Comparison of ENCODE assay signal across 8 mouse cellular contexts in the genomic region with DNA sequence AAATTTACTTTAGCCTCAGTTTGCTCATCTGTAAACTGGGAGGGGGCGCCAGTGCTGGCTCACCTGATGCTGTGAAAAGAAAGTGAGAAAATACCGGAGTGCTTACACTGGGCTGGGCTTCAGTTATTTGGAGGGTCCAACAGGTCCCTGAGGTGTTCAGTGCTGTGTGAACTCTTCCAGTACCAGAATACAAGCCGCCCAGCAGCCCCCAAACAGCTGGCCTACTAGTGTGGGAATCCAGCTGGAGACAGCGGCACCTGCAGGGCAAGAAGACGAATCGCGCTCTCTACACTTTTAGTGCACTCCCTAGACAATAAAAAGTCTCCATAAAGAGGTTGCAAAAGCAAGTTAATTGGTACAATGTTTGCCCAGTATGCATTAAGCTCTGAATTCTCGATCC. TPM values are rescaled to one million over a fixed set of nuclear protein-coding genes. Genes with fewer than 3 reads are reported as not detected.
DNase-seq lines count a peak whose midpoint lies in the region; ATAC-seq lines count a peak whose summit lies in the region.

No protein-coding gene starts in this region.

- H3K4me1 ChIP-seq in forebrain, embryonic 15.5 days, result peaks cover 22% of the 10 kb centered on the region
- peaks cover 19% of the 10 kb centered on the region for H3K4me1 ChIP-seq in hindbrain, embryonic 10.5 days (replicated peaks)

- no peaks in the 10 kb centered on the region for H3K9me3 ChIP-seq in forebrain, embryonic 15.5 days
- H3K9me3 ChIP-seq in hindbrain, embryonic 10.5 days, result no peaks in the 10 kb centered on the region

- peak overlapping the region; percentile 56 for H3K9ac ChIP-seq in forebrain, embryonic 15.5 days (replicated peaks)

- peak; percentile 37 for ATAC-seq in forebrain, embryonic 15.5 days (replicated peaks)

- H3K27me3 ChIP-seq in forebrain, embryonic 15.5 days, result no peaks in the 10 kb centered on the region
- H3K27me3 ChIP-seq in hindbrain, embryonic 10.5 days (ENCODE audit: insufficient read depth, poor library complexity, severe bottlenecking), result no peaks in the 10 kb centered on the region

- 14% methylated on average over 8 of the region's 8 CpGs for WGBS in forebrain, embryonic 15.5 days
- 17% methylated on average over 8 of the region's 8 CpGs for WGBS in hindbrain, embryonic 10.5 days

- peak overlapping the region; percentile 69 for H3K4me3 ChIP-seq in forebrain, embryonic 15.5 days
- peak overlapping the region; percentile 96 for H3K4me3 ChIP-seq in hindbrain, embryonic 10.5 days

- peak overlapping the region; percentile 82 for H3K27ac ChIP-seq in forebrain, embryonic 15.5 days (replicated peaks)
- peak overlapping the region; percentile 93 for H3K27ac ChIP-seq in hindbrain, embryonic 10.5 days

- H3K36me3 ChIP-seq in forebrain, embryonic 15.5 days, result peaks cover 21% of the 10 kb centered on the region
- peaks cover 22% of the 10 kb centered on the region for H3K36me3 ChIP-seq in hindbrain, embryonic 10.5 days

- H3K4me2 ChIP-seq in forebrain, embryonic 15.5 days (replicated peaks), result peak overlapping the region; percentile 72

- DNase-seq in MEL-GATA-1-ER (ENCODE audit: extremely low read depth, low read depth), result peak; percentile 62
- DNase-seq in c-Kit-positive CD71-positive TER-119-positive erythroid progenitor cells, embryonic 14.5 days (ENCODE audit: low spot score), result peak; percentile 72
- DNase-seq in hindbrain, embryonic 10.5 days (ENCODE audit: low spot score), result peak; percentile 57
- peak; percentile 67 to 75 for DNase-seq in layer of hippocampus, postnatal 10 days (ENCODE audit: low spot score in 2 of 2)
- peak; percentile 75 for DNase-seq in lung, postnatal 14 days
- DNase-seq in retina, embryonic 14.5 days (ENCODE audit: low spot score), result peak; percentile 71
- peak; percentile 51 for DNase-seq in urinary bladder, postnatal 14 days (ENCODE audit: low spot score)

RNA-seq across cellular contexts. Expression of a gene that starts 0.7 kb away (rescaled TPM):
- polyA plus RNA-seq in forebrain, embryonic 15.5 days (2015; fragmentation: Nextera tagmentation; extraction: Ambion mirVana), result 133 and 141 TPM in 2 replicates
- 161 and 169 TPM in 2 replicates for polyA plus RNA-seq in hindbrain, embryonic 10.5 days (2016; fragmentation: Nextera tagmentation; extraction: Ambion mirVana)
- total RNA-seq in layer of hippocampus, postnatal 10 days (2021), result 10 to 100 TPM; 75.7 to 87.8 TPM

RNA-seq across cellular contexts. Expression of a gene that starts 3.3 kb away (rescaled TPM):
- not detected in 2 replicates for polyA plus RNA-seq in forebrain, embryonic 15.5 days (2015; fragmentation: Nextera tagmentation; extraction: Ambion mirVana)
- 0.08 TPM in 1 of 2 replicates, not detected in the other for polyA plus RNA-seq in hindbrain, embryonic 10.5 days (2016; fragmentation: Nextera tagmentation; extraction: Ambion mirVana)
- not detected for total RNA-seq in layer of hippocampus, postnatal 10 days (2021)

RNA-seq across cellular contexts. Expression of a gene that starts 24.0 kb away (rescaled TPM):
- 199 and 209 TPM in 2 replicates for polyA plus RNA-seq in forebrain, embryonic 15.5 days (2015; fragmentation: Nextera tagmentation; extraction: Ambion mirVana)
- 101 and 108 TPM in 2 replicates for polyA plus RNA-seq in hindbrain, embryonic 10.5 days (2016; fragmentation: Nextera tagmentation; extraction: Ambion mirVana)
- 100 to 1,000 TPM; 253 to 296 TPM for total RNA-seq in layer of hippocampus, postnatal 10 days (2021)

RNA-seq across cellular contexts. Expression of a gene that starts 37.1 kb away (rescaled TPM):
- polyA plus RNA-seq in forebrain, embryonic 15.5 days (2015; fragmentation: Nextera tagmentation; extraction: Ambion mirVana), result 9.5 and 10.7 TPM in 2 replicates
- 18.6 and 22.2 TPM in 2 replicates for polyA plus RNA-seq in hindbrain, embryonic 10.5 days (2016; fragmentation: Nextera tagmentation; extraction: Ambion mirVana)
- total RNA-seq in layer of hippocampus, postnatal 10 days (2021), result 10 to 100 TPM; 14.7 to 17.5 TPM

Comparison
In these comparisons a context has a peak if more than half of its experiments do, and no peak if none do; other contexts are left out.
1. Peak in every context shown above with its lines: DNase-seq, ATAC-seq, H3K4me3 ChIP-seq and H3K27ac ChIP-seq.